Mouse (Mus musculus): ENCODE results near the gene Krt88. TPM values are rescaled to one million over a fixed set of nuclear protein-coding genes. Genes with fewer than 3 reads are reported as not detected.

Krt88 gene
- polyA plus RNA-seq, 2 experiments = not detected

- peaks cover 7% of the 10 kb centered on the region; the same call in 1 of the 2 replicates for H3K27me3 ChIP-seq (ENCODE audit: control insufficient read depth, insufficient read depth, low read length)
Observed at GRCm38 (mm10) chr15:101483646-101484045, 36.1 kb downstream of the Krt88 start.

GRCm38 (mm10) chr15:101484939-101485338, 37.4 kb downstream of the Krt88 start:
- 53% methylated on average over 1 of the region's 1 CpGs for WGBS
- Histone ChIP-seq H3K4me1 (ENCODE audit: control insufficient read depth, insufficient read depth, low read length) (no peaks in the 10 kb centered on the region), H3K27me3 (ENCODE audit: control insufficient read depth, insufficient read depth, low read length) (no peaks in the 10 kb centered on the region), H3K27ac (replicated peaks; ENCODE audit: low read depth, low read length) (no peak overlapping the region), H3K9ac (ENCODE audit: low read depth, low read length, severe bottlenecking) (no peak overlapping the region), H3K4me3 (replicated peaks; ENCODE audit: low read length) (no peak overlapping the region), H3K9me3 (ENCODE audit: control insufficient read depth, low read length) (no peaks in the 10 kb centered on the region), H3K4me2 (replicated peaks; ENCODE audit: low read depth, low read length, severe bottlenecking) (no peak overlapping the region), H3K36me3 (ENCODE audit: control insufficient read depth, insufficient read depth, low read length) (no peaks in the 10 kb centered on the region)
- no peak for DNase-seq (ENCODE audit: low spot score)
- no peak for TF ChIP-seq POLR2A (IDR thresholded peaks at IDR 0.05; ENCODE audit: borderline replicate concordance, extremely low read depth, insufficient read depth, insufficient read length)
- no peak for ATAC-seq (ENCODE audit: low FRiP score, low read depth)

More at GRCm38 (mm10) chr15:101483646-101484045, 36.1 kb downstream of the Krt88 start:
- H3K4me2 ChIP-seq (replicated peaks; ENCODE audit: low read depth, low read length, severe bottlenecking) = no peak overlapping the region
- no peak for TF ChIP-seq POLR2A (IDR thresholded peaks at IDR 0.05; ENCODE audit: borderline replicate concordance, extremely low read depth, insufficient read depth, insufficient read length)
- 63% methylated on average over 1 of the region's 1 CpGs for WGBS
- ATAC-seq (ENCODE audit: low FRiP score, low read depth) (no peak), DNase-seq (ENCODE audit: low spot score) (no peak)
- H3K4me3 ChIP-seq (replicated peaks; ENCODE audit: low read length) = no peak overlapping the region
- H3K27ac ChIP-seq (replicated peaks; ENCODE audit: low read depth, low read length) = no peak overlapping the region
- H3K4me1 ChIP-seq (ENCODE audit: control insufficient read depth, insufficient read depth, low read length) = 0 out of 2 replicates have a peak, but pooled peaks cover 4% of the 10 kb centered on the region
- no peaks in the 10 kb centered on the region for H3K36me3 ChIP-seq (ENCODE audit: control insufficient read depth, insufficient read depth, low read length)
- no peaks in the 10 kb centered on the region for H3K9me3 ChIP-seq (ENCODE audit: control insufficient read depth, low read length)
- H3K9ac ChIP-seq (ENCODE audit: low read depth, low read length, severe bottlenecking) = no peak overlapping the region

GRCm38 (mm10) chr15:101485911-101486635, 38.5 kb downstream of the Krt88 start:
- H3K4me2 ChIP-seq (replicated peaks; ENCODE audit: low read depth, low read length, severe bottlenecking) = no peak overlapping the region
- no peak overlapping the region for H3K27ac ChIP-seq (replicated peaks; ENCODE audit: low read depth, low read length)
- TF ChIP-seq POLR2A (IDR thresholded peaks at IDR 0.05; ENCODE audit: borderline replicate concordance, extremely low read depth, insufficient read depth, insufficient read length) = no peak
- H3K36me3 ChIP-seq (ENCODE audit: control insufficient read depth, insufficient read depth, low read length) = no peaks in the 10 kb centered on the region
- DNase-seq (ENCODE audit: low spot score) (no peak), ATAC-seq (ENCODE audit: low FRiP score, low read depth) (no peak)
- no peak overlapping the region for H3K9ac ChIP-seq (ENCODE audit: low read depth, low read length, severe bottlenecking)
- no peaks in the 10 kb centered on the region for H3K27me3 ChIP-seq (ENCODE audit: control insufficient read depth, insufficient read depth, low read length)
- no peak overlapping the region for H3K4me3 ChIP-seq (replicated peaks; ENCODE audit: low read length)
- WGBS = 75% methylated on average over 11 of the region's 11 CpGs
- H3K4me1 ChIP-seq (ENCODE audit: control insufficient read depth, insufficient read depth, low read length) = no peaks in the 10 kb centered on the region
- no peaks in the 10 kb centered on the region for H3K9me3 ChIP-seq (ENCODE audit: control insufficient read depth, low read length)

- Histone ChIP-seq H3K4me3 (replicated peaks; ENCODE audit: low read length) (no peak within 1 kb of the TSS), H3K9me3 (ENCODE audit: control insufficient read depth, low read length) (no peaks in the 10 kb centered on the region), H3K4me1 (ENCODE audit: control insufficient read depth, insufficient read depth, low read length) (peaks cover 6% of the 10 kb centered on the region; the same call in 1 of the 2 replicates), H3K9ac (ENCODE audit: low read depth, low read length, severe bottlenecking) (no peak within 1 kb of the TSS), H3K27me3 (ENCODE audit: control insufficient read depth, insufficient read depth, low read length) (no peaks in the 10 kb centered on the region), H3K36me3 (ENCODE audit: control insufficient read depth, insufficient read depth, low read length) (no peaks in the 10 kb centered on the region), H3K4me2 (replicated peaks; ENCODE audit: low read depth, low read length, severe bottlenecking) (no peak within 1 kb of the TSS), H3K27ac (replicated peaks; ENCODE audit: low read depth, low read length) (no peak within 1 kb of the TSS)
- no peak for TF ChIP-seq POLR2A (IDR thresholded peaks at IDR 0.05; ENCODE audit: borderline replicate concordance, extremely low read depth, insufficient read depth, insufficient read length)
- 69% methylated on average over 6 of the region's 6 CpGs for WGBS
- no peak for ATAC-seq (ENCODE audit: low FRiP score, low read depth)
- no peak for DNase-seq (ENCODE audit: low spot score)
Observed at GRCm38 (mm10) chr15:101491431-101491830, 43.9 kb downstream of the Krt88 start, which contains the start of gene Krt83. Gene Krt83 (minus strand): TSS chr15:101491512.

GRCm38 (mm10) chr15:101492718-101493117, 45.2 kb downstream of the Krt88 start:
- peaks cover 6% of the 10 kb centered on the region; the same call in 1 of the 2 replicates for H3K4me1 ChIP-seq (ENCODE audit: control insufficient read depth, insufficient read depth, low read length)
- WGBS = 36% methylated on average over 8 of the region's 8 CpGs
- no peak for ATAC-seq (ENCODE audit: low FRiP score, low read depth)
- H3K27me3 ChIP-seq (ENCODE audit: control insufficient read depth, insufficient read depth, low read length) = no peaks in the 10 kb centered on the region
- H3K9me3 ChIP-seq (ENCODE audit: control insufficient read depth, low read length) = no peaks in the 10 kb centered on the region
- no peak overlapping the region for H3K27ac ChIP-seq (replicated peaks; ENCODE audit: low read depth, low read length)
- H3K4me3 ChIP-seq (replicated peaks; ENCODE audit: low read length) = no peak overlapping the region
- no peaks in the 10 kb centered on the region for H3K36me3 ChIP-seq (ENCODE audit: control insufficient read depth, insufficient read depth, low read length)
- no peak overlapping the region for H3K4me2 ChIP-seq (replicated peaks; ENCODE audit: low read depth, low read length, severe bottlenecking)
- DNase-seq (ENCODE audit: low spot score) = no peak
- H3K9ac ChIP-seq (ENCODE audit: low read depth, low read length, severe bottlenecking) = no peak overlapping the region
- TF ChIP-seq POLR2A (IDR thresholded peaks at IDR 0.05; ENCODE audit: borderline replicate concordance, extremely low read depth, insufficient read depth, insufficient read length) = no peak

All from limb, embryonic 14.5 days (tissue).